Mouse (Mus musculus) midbrain, postnatal 0 days (tissue): ENCODE data around the gene Abca1. TPM values are rescaled to one million over a fixed set of nuclear protein-coding genes. Genes with fewer than 3 reads are reported as not detected.

Experiments used
- ATAC-seq: fragments of 200-750 bp; cut with Nextera tagmentation; 2 replicates; pipeline ENCODE4 v1.8.0; 2017; ENCODE audit warnings: moderate number of reproducible peaks, mild to moderate bottlenecking, moderate TSS enrichment, moderate library complexity; ENCODE audit not compliant: low FRiP score
- DNase-seq: peaks from one replicate; pipeline ENCODE4 v3.0.0-alpha.2; 2015; ENCODE audit warnings: low spot score
- H3K27ac ChIP-seq: fragments of 300-500 bp; sonication (generic); 2 replicates; pipeline ENCODE4 v1.5.1; 2014; ENCODE audit warnings: low read depth, mild to moderate bottlenecking, low read length, mixed read lengths
- H3K27me3 ChIP-seq: fragments of 300-500 bp; sonication (generic); 2 replicates; pipeline ENCODE4 v1.6.1; 2014; ENCODE audit warnings: low read length, control low read depth, mixed read lengths; ENCODE audit not compliant: insufficient read depth
- H3K36me3 ChIP-seq: fragments of 300-500 bp; sonication (generic); 2 replicates; pipeline ENCODE4 v1.6.1; 2014; ENCODE audit warnings: low read length, control low read depth, mixed read lengths; ENCODE audit not compliant: insufficient read depth
- H3K4me1 ChIP-seq: fragments of 300-500 bp; sonication (generic); 2 replicates; pipeline ENCODE4 v1.6.1; 2014; ENCODE audit warnings: mild to moderate bottlenecking, control low read depth, antibody characterized with exemption, low read length, mixed read lengths; ENCODE audit not compliant: insufficient read depth
- H3K4me2 ChIP-seq: fragments of 300-500 bp; sonication (generic); 2 replicates; pipeline ENCODE4 v1.6.1; 2014; ENCODE audit warnings: low read depth, mild to moderate bottlenecking, low read length, mixed read lengths; ENCODE audit not compliant: poor library complexity, severe bottlenecking
- H3K4me3 ChIP-seq: fragments of 300-500 bp; sonication (generic); 2 replicates; pipeline ENCODE4 v1.5.1; 2014; ENCODE audit warnings: low read depth, mild to moderate bottlenecking, low read length, moderate library complexity
- H3K9ac ChIP-seq: fragments of 300-500 bp; sonication (generic); replicated peaks from 2 replicates; pipeline ENCODE4 v1.6.1; 2014; ENCODE audit warnings: mild to moderate bottlenecking, low read length, moderate library complexity, mixed read lengths; ENCODE audit not compliant: poor library complexity, severe bottlenecking
- H3K9me3 ChIP-seq: fragments of 300-500 bp; sonication (generic); 2 replicates; pipeline ENCODE4 v1.6.1; 2016; ENCODE audit warnings: low read length, control low read depth
- CTCF ChIP-seq: IDR thresholded peaks from 2 replicates; pipeline ENCODE4 v1.5.1; 2016; ENCODE audit warnings: antibody characterized with exemption, mild to moderate bottlenecking
- WGBS: fragments of 180-500 bp; shearing (Covaris S2); extraction: QIAGEN DNeasy Blood & Tissue Kit; methylation state at CpG from one replicate; pipeline ENCODE4 v1.1.7; 2014; 5-methylcytosine and 5-hydroxymethylcytosine counted together
- polyA plus RNA-seq: library from polyadenylated mRNA; unstranded; fragments of >200 nt; fragmentation: Nextera tagmentation; extraction: Ambion mirVana; gene quantifications from 2 replicates; pipeline ENCODE4 v1.2.1, GENCODE M21; 2015
- total RNA-seq: library from RNA; depleted of rRNA; stranded (reverse); fragments of >200 nt; gene quantifications from 2 replicates; pipeline ENCODE4 v1.2.3, GENCODE M21; 2014

Gene Abca1
- total and polyA plus RNA-seq, 2 experiments from 2014 or later = 8.6 to 49.2 TPM

GRCm38 (mm10) chr4:53144021-53144420 lies 15.7 kb downstream of the Abca1 start:
- H3K4me3 ChIP-seq = no peak overlapping the region
- H3K4me1 ChIP-seq = no peaks in the 10 kb centered on the region
- no peak for ATAC-seq
- 78% methylated on average over 8 of the region's 8 CpGs for WGBS
- H3K27ac ChIP-seq = no peak overlapping the region
- H3K9me3 ChIP-seq = no peaks in the 10 kb centered on the region
- H3K9ac ChIP-seq = no peak overlapping the region
- no peaks in the 10 kb centered on the region for H3K27me3 ChIP-seq
- TF ChIP-seq CTCF = no peak
- H3K36me3 ChIP-seq = no peaks in the 10 kb centered on the region
- DNase-seq = no peak
- H3K4me2 ChIP-seq = no peak overlapping the region

GRCm38 (mm10) chr4:53140678-53141077 lies 19.0 kb downstream of the Abca1 start:
- no peak for ATAC-seq
- H3K9ac ChIP-seq = no peak overlapping the region
- WGBS = 93% methylated on average over 6 of the region's 6 CpGs
- no peaks in the 10 kb centered on the region for H3K36me3 ChIP-seq
- TF ChIP-seq CTCF = no peak
- H3K4me1 ChIP-seq = no peaks in the 10 kb centered on the region
- no peaks in the 10 kb centered on the region for H3K27me3 ChIP-seq
- no peak overlapping the region for H3K27ac ChIP-seq
- no peak overlapping the region for H3K4me3 ChIP-seq
- no peaks in the 10 kb centered on the region for H3K9me3 ChIP-seq
- DNase-seq = no peak
- no peak overlapping the region for H3K4me2 ChIP-seq

GRCm38 (mm10) chr4:53139495-53139894 lies 20.2 kb downstream of the Abca1 start:
- H3K9ac ChIP-seq = no peak overlapping the region
- H3K4me2 ChIP-seq = no peak overlapping the region
- 84% methylated on average over 2 of the region's 2 CpGs for WGBS
- no peak for ATAC-seq
- no peaks in the 10 kb centered on the region for H3K36me3 ChIP-seq
- H3K4me1 ChIP-seq = no peaks in the 10 kb centered on the region
- no peak overlapping the region for H3K27ac ChIP-seq
- no peaks in the 10 kb centered on the region for H3K9me3 ChIP-seq
- no peak for DNase-seq
- no peaks in the 10 kb centered on the region for H3K27me3 ChIP-seq
- H3K4me3 ChIP-seq = no peak overlapping the region
- TF ChIP-seq CTCF = no peak

GRCm38 (mm10) chr4:53138974-53139373 lies 20.7 kb downstream of the Abca1 start:
- no peaks in the 10 kb centered on the region for H3K36me3 ChIP-seq
- 95% methylated on average over 3 of the region's 3 CpGs for WGBS
- ATAC-seq = no peak
- H3K4me2 ChIP-seq = no peak overlapping the region
- H3K9me3 ChIP-seq = no peaks in the 10 kb centered on the region
- no peak for TF ChIP-seq CTCF
- H3K27ac ChIP-seq = no peak overlapping the region
- no peak overlapping the region for H3K4me3 ChIP-seq
- no peaks in the 10 kb centered on the region for H3K4me1 ChIP-seq
- no peak overlapping the region for H3K9ac ChIP-seq
- H3K27me3 ChIP-seq = no peaks in the 10 kb centered on the region
- DNase-seq = no peak

- Histone ChIP-seq H3K36me3 (no peaks in the 10 kb centered on the region), H3K4me2 (no peak overlapping the region), H3K4me1 (no peaks in the 10 kb centered on the region), H3K27me3 (no peaks in the 10 kb centered on the region), H3K27ac (no peak overlapping the region), H3K9ac (no peak overlapping the region), H3K4me3 (no peak overlapping the region), H3K9me3 (no peaks in the 10 kb centered on the region)
- 95% methylated on average over 2 of the region's 2 CpGs for WGBS
- DNase-seq (no peak), ATAC-seq (no peak)
- no peak for TF ChIP-seq CTCF
Measured at GRCm38 (mm10) chr4:53137087-53137486, 22.6 kb downstream of the Abca1 start.

- H3K27ac ChIP-seq = no peak overlapping the region
- no peaks in the 10 kb centered on the region for H3K27me3 ChIP-seq
- H3K36me3 ChIP-seq = no peaks in the 10 kb centered on the region
- no peaks in the 10 kb centered on the region for H3K9me3 ChIP-seq
- no peak for ATAC-seq
- no peak for TF ChIP-seq CTCF
- 86% methylated on average over 7 of the region's 7 CpGs for whole genome bisulfite sequencing
- no peak overlapping the region for H3K4me3 ChIP-seq
- no peak for DNase-seq
- no peak overlapping the region for H3K9ac ChIP-seq
- H3K4me1 ChIP-seq = no peaks in the 10 kb centered on the region
- H3K4me2 ChIP-seq = no peak overlapping the region
Measured at GRCm38 (mm10) chr4:53134816-53135215, 24.9 kb downstream of the Abca1 start.

- DNase-seq (no peak), ATAC-seq (no peak)
- H3K4me1 ChIP-seq = no peaks in the 10 kb centered on the region
- H3K4me2 ChIP-seq = no peak overlapping the region
- H3K4me3 ChIP-seq = no peak overlapping the region
- H3K9ac ChIP-seq = no peak overlapping the region
- no peaks in the 10 kb centered on the region for H3K36me3 ChIP-seq
- H3K9me3 ChIP-seq = no peaks in the 10 kb centered on the region
- H3K27me3 ChIP-seq = no peaks in the 10 kb centered on the region
- WGBS = 82% methylated on average over 4 of the region's 4 CpGs
- no peak overlapping the region for H3K27ac ChIP-seq
- no peak for TF ChIP-seq CTCF
Measured at GRCm38 (mm10) chr4:53133995-53134394, 25.7 kb downstream of the Abca1 start.
